ENCODE assay signal across 8 mouse cellular contexts in genomic region chr19:53653624-53654467, GRCm38 (mm10). TPM values are rescaled to one million over a fixed set of nuclear protein-coding genes. Genes with fewer than 3 reads are reported as not detected.
DNase-seq lines count a peak whose midpoint lies in the region; ATAC-seq lines count a peak whose summit lies in the region.

No protein-coding gene starts in this region.

- peak; percentile 49 for DNase-seq in urinary bladder, postnatal 14 days (ENCODE audit: low spot score)
- DNase-seq in urinary bladder, adult 2 months (ENCODE audit: low spot score): no peak
- peak; percentile 80 for DNase-seq in kidney, postnatal 14 days
- DNase-seq in neural tube, embryonic 10.5 days (ENCODE audit: extremely low spot score, low spot score): peak; percentile 44
- DNase-seq in adrenal gland, adult (ENCODE audit: inconsistent age in 2 of 2, low spot score in 1 of 2): no peak
- DNase-seq in c-Kit-positive CD71-positive TER-119-positive erythroid progenitor cells, embryonic 14.5 days (ENCODE audit: low spot score): no peak
- no peak for DNase-seq in adrenal gland, adult 18-20 months (ENCODE audit: low spot score in 2 of 2)

- 0 out of 2 replicates have a peak, but pooled peaks have one; percentile 20 for ATAC-seq in granulocyte monocyte progenitor cell, adult 5-6 weeks (replicated peaks; ENCODE audit: poor library complexity, severe bottlenecking)

RNA-seq across cellular contexts. Expression of gene Rbm20, which starts 23.3 kb away (rescaled TPM):
- 4.4 and 4.5 TPM in 2 replicates for polyA plus RNA-seq in urinary bladder, adult 2 months (2012; rRNA removed)
- 0.09 and 0.41 TPM in 2 replicates for total RNA-seq in granulocyte monocyte progenitor cell, adult 5-6 weeks (2014; fragmentation: Nextera tagmentation)
- total RNA-seq in granulocyte monocyte progenitor cell, adult 5-6 weeks (2017): 0.05 and 0.34 TPM in 2 replicates
- total RNA-seq in adrenal gland, adult 18-20 months (2021): 1 to 10 TPM; 1.0 to 1.2 TPM

RNA-seq across cellular contexts. Expression of gene Smc3, which starts 53.6 kb away (rescaled TPM):
- polyA plus RNA-seq in urinary bladder, adult 2 months (2012; rRNA removed): 16.8 and 23.6 TPM in 2 replicates
- 82.0 and 87.6 TPM in 2 replicates for total RNA-seq in granulocyte monocyte progenitor cell, adult 5-6 weeks (2014; fragmentation: Nextera tagmentation)
- 135 and 145 TPM in 2 replicates for total RNA-seq in granulocyte monocyte progenitor cell, adult 5-6 weeks (2017)
- total RNA-seq in adrenal gland, adult 18-20 months (2021): 10 to 100 TPM; 24.7 to 30.2 TPM

Comparison
In these comparisons a context has a peak if more than half of its experiments do, and no peak if none do; other contexts are left out.
1. DNase-seq: peak in urinary bladder, postnatal 14 days (single experiment), kidney, postnatal 14 days (single experiment) and neural tube, embryonic 10.5 days (single experiment); none in urinary bladder, adult 2 months (single experiment), adrenal gland, adult (0 of 2), c-Kit-positive CD71-positive TER-119-positive erythroid progenitor cells, embryonic 14.5 days (single experiment) and adrenal gland, adult 18-20 months (0 of 2).